Mouse (Mus musculus) CD4-positive, CD25-positive, alpha-beta regulatory T cell (primary cell): ENCODE results near the gene Ttll7. TPM values are rescaled to one million over a fixed set of nuclear protein-coding genes. Genes with fewer than 3 reads are reported as not detected.

Source experiments
- polyA plus RNA-seq: library from polyadenylated mRNA; unstranded; fragments of 100-300 nt; shearing (Covaris generic); gene quantifications from one replicate; pipeline ENCODE4 v1.2.1, GENCODE M21; 2017

The Ttll7 gene
- polyA plus RNA-seq = not detected

DNA sequence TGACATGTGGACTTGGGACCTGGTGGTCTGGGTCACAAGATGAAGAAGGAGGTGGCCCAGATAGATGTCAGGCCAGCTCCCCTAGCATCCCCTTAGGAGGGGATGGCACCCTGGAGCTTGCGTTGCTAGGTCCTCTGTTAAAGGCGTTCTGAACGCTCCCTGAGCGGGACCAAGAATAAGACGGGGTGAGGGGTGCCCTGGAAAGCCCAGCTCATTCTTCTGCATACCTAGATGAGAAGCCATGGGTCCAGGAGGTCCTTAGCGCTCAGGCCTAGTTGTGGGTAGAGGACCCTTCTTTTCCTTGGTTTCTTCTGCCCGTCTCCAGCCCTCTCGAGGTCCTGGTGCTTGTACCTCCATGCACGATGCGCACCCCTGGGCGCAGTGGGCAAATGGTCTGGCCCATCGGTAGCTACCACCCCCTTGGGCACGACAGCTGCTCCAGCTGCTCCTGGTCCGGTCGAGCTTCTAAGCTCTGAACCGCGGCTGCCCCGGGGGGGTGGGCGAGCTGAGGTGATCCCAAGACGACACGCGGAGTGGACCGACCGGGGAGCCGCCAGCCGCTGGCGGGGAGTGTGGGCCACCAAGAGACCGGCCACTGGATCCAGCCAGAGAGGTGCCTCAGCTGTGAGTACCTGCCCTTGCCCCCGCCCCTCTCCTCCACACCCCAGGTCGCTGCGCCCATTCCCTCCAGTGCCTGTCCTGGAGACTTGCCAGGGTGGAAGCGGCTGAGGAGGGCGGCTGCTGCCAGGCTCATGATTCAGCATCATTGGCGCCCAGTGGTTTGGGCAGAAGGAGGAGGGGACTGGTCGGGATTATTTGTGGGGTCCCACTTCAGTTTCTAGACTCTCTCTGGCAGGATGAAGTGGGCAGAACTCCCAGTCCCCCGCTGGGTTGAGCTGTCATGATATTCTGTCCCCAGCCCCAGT, at the start of gene Ttll7:
Ttll7 (plus strand) TSS at position 402 of the 926 bp plus-strand sequence.

DNA sequence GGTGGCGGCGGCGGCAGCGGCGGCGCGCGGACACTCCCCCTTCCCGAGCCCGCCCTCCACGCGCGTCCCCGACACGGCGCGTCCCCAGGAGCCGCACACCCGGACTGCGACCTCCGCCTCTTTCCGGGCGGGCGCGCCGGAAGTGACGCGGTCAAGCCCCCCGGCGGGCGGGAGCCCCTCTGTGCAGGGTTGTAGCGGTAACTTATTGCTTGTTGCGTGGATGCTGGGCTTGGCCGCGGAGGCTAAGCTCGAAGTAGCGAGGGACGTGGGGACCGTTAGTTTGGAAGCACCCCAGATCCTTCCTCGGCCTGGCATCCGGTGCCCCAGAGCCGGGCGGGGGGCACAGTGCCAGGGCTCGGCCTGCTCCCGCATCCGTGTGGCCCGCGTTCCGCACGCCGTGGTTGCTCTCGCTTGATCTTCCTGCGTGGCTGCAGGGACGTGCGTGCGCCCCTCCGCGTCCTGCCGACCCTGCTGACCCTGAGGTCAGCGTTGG, 39.2 kb upstream of the Ttll7 start, which contains the start of gene Prkacb:
Prkacb (minus strand) TSS at position 90 of the 493 bp plus-strand sequence.

Other genes with a start within 250 kb of the Ttll7 start
- not detected for gene Dnase2b, start 236.8 kb upstream of the Ttll7 start, polyA plus RNA-seq
- gene 4930503B20Rik, start 201.1 kb upstream of the Ttll7 start, polyA plus RNA-seq = not detected
- gene Samd13, start 166.8 kb upstream of the Ttll7 start, polyA plus RNA-seq = 0.51 TPM
- gene Prkacb, start 39.4 kb upstream of the Ttll7 start, polyA plus RNA-seq = 167 TPM